Mouse (Mus musculus) WW6 (cell line): ENCODE results near the gene Cfap161.

ENCODE experiments used
- DNase-seq: peaks from one replicate; pipeline ENCODE4 v3.0.0-alpha.2; 2013; ENCODE audit warnings: low read depth, low spot score

Gene Cfap161

GRCm38 (mm10) chr7:83802509-83802908, 7.8 kb upstream of the Cfap161 start:
- no peak for DNase-seq

DNA sequence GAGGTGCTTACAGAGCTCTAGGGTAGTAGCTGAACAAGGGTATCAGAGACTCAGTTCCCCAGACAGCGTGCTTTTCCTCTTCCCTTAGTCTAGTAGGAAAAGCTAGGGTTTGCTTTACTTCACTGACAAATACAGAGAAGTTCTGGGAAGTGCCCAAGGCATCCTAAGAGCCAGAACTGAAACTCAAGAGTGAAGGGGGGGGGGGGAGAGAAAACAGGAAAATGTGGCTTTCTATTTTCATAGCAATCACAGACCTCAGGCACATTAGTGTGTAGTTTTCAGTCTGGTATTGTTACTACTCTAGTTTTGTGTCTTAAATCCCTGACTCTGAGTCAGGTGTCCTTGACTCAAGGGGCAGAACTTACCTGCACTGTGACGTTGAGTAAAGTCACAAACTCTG, 7.3 kb upstream of the Cfap161 start:
- no peak for DNase-seq

GRCm38 (mm10) chr7:83801483-83801875, 6.8 kb upstream of the Cfap161 start:
- DNase-seq = no peak

DNA sequence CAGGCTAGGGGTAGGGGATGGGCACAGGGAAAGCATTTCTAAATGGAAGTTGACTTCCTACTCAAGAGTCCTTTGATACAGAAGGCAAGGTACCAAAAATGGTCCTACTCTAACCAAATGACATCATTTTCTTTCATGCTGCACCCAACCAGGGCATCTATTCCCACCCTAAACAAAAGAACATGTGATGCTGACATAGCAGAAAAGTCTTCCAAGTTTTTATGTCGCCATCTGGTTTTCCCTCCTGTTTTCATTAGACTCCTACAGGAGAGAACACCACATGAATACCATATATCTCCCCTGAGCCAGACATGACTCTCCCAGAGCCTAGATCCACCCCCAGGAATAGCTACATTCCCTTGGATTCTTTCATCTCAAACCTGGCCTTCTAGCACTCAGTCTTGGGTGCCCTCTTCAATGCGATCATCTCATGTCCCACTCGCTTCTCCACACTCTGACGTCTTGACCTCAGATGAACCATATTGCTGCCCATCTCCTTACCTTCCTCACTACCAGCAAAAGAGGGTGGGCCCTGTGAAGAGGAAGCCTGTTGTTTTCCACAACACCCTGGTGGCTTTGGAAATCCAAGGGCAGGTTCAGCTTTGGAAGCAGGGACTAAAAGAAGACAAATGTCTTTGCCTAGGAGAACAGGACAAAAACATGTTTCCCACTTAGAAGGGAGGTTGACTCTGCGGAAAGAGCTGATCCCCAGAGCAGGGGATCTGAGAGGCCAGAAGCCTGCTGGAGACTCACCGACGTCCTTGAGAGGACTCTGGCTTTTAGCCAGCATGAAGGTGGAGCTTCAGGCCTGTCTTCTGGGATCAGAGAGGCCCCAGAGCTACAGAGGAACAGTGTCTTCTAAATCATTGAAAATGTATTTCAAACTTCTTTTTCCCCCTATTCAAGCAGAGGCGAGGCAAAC, 6.1 kb upstream of the Cfap161 start:
- DNase-seq = no peak

DNA sequence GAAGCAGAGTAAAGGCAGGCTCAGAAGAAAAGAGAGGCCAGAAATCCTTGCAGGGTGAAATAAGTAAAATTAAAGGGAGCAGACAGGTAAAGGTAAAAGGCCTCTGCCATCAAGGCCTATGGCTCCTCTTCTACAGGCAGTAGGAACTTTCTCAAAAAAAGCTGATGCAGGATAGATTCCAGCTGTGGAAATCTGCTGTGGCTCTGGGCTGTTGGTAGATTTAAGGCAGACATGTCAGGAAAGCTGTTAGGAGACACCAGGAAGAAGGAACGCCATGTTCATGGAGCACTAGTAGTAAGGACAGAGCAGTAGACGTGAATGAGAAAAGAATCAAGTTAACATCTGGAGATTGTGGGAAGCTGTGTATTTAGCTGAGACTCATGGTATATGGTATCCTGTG, 5.4 kb upstream of the Cfap161 start:
- DNase-seq = no peak

DNA sequence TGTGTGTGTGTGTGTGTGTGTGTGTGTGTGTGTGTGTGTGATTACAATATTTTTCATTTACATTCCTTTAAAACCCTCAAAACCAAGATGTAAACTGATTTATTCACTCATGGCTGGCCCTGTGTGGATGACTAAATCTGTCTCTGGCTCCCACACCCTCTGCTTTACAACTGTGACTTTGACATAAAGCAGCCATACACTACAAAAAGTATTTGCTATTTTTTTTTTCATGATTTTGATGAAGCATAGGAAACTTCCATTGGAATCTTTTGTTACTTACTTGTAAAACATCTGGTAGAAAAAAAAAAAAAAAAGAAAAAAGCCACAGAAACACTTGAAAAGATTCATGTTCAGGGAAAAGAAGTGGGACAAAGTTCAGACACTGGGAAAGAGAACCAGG, 3.3 kb upstream of the Cfap161 start:
- DNase-seq = no peak

DNA sequence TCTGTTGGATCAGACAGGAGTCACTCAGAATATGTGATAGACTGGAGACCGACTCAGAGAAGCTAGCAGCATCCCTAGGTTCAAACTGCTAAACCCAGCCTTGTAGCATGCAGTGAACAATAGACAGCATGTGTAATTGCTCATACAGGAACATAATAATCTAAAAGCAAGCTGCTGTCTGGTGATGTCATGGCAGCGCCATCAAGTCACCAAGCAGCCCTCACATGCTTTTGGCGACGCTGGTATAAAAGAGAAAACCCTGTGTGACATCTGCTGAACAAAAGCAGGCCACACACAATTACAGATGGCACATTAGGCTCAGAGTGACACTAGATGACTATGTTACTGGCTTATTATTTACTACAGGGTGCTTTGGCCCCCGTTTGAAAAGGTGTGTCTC, 1.5 kb upstream of the Cfap161 start:
- no peak for DNase-seq

DNA sequence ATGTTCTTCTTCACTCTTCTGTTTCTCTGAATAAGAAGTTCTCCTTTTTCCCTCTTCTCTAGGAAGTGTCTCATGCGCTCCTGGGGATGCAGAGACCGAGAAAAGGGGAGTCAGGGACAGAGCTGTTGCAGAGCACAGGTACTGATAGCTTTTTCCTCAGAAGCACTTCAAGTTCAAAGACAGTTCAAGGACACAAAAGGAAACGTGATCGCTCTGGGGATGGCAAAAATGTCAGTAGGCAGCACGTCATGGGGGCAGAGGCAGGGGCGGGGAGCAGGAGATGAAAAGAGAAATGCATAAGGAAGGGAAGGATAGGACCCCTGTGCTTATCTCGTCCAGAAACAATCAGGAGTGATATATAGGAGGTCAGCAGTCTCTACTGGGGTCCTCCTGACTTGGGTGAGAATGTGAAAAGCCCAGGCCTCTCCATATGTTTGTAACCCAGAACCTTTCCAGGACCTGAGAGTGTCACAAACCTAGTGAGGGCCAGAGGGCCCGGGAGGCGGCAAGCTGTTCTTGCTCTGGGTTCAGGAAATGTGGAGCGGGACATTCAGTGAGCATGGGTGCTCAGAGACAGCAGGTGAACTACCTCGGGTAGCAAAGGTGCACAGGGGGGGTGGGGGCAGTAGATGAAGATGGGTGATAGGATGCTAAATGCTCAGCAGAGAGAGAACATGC, 535 bp downstream of the Cfap161 start:
- no peak for DNase-seq

DNA sequence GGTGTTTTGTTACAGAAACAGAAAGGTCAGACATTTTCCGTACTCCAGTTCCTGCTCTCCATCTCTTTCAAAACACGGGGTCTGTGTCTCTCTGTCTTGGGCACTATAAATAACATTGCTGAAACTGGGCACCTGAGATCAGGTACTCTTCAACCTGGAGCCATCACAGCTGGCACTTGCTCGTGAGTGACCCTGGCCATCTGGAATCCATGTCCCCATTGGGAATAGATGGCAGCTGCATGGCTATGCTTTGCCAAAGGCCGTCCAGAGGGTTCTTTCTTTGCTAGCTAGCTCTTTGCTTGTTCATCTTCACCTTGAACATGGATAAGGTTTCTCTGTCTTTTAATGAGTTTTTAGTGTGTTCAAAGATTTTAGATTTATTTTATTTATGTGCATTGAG, 13.8 kb downstream of the Cfap161 start:
- no peak for DNase-seq

- DNase-seq = no peak
Observed at GRCm38 (mm10) chr7:83780026-83780425, 14.7 kb downstream of the Cfap161 start.

DNA sequence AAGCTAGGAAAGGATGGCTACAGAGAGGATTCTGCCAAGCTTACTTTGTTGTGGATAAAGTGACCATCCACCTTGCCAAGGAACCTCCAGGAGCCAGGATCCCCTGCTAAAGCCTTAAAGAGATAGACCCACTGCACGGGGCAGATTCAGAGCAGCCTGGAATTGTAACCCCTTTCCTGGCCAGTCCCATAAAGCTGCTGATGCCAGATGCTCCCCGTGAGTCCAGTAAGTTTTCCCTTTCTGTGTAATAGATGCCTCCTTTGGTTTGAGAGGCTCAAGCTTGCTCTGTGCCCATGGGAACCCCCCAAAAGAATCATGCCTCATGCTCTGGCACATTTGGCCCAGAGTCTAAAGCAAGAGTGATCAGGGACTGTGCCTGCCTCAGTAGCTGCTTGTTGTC, 15.7 kb downstream of the Cfap161 start:
- DNase-seq = no peak

GRCm38 (mm10) chr7:83778516-83778915, 16.2 kb downstream of the Cfap161 start:
- no peak for DNase-seq

- no peak for DNase-seq
Observed at GRCm38 (mm10) chr7:83774721-83775120, 20.0 kb downstream of the Cfap161 start.

DNA sequence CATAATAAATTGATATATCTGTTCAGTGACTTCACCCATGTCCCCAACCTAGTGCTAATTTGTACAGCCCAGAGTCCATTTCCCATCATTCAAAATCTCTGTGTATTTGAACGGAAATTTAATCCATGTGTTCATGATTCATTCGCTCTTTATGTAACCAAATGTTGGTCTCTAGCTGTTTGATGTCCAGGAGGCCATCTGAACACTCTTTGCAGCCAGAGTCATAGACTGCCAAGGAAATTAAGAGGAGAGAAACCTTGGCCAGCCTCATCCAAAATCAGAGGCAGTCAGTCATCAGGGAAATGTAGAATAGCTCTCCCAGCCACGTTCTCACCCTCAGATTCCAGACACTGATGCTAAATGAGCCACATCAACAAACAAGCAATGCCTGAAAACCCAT, 31.0 kb downstream of the Cfap161 start:
- no peak for DNase-seq

GRCm38 (mm10) chr7:83762336-83762735, 32.3 kb downstream of the Cfap161 start:
- no peak for DNase-seq

GRCm38 (mm10) chr7:83751055-83751454, 43.6 kb downstream of the Cfap161 start:
- DNase-seq = no peak

GRCm38 (mm10) chr7:83748405-83748804, 46.3 kb downstream of the Cfap161 start:
- DNase-seq = no peak

- no peak for DNase-seq
Observed at GRCm38 (mm10) chr7:83746107-83746687, 48.5 kb downstream of the Cfap161 start.

GRCm38 (mm10) chr7:83745413-83746106, 49.1 kb downstream of the Cfap161 start, which contains the start of gene Il16:
Gene Il16, minus strand, starts transcription at chr7:83745726.
- DNase-seq = no peak

- no peak for DNase-seq
Observed at GRCm38 (mm10) chr7:83745065-83745412, 49.6 kb downstream of the Cfap161 start.

GRCm38 (mm10) chr7:83744250-83744649, 50.4 kb downstream of the Cfap161 start:
- no peak for DNase-seq

DNA sequence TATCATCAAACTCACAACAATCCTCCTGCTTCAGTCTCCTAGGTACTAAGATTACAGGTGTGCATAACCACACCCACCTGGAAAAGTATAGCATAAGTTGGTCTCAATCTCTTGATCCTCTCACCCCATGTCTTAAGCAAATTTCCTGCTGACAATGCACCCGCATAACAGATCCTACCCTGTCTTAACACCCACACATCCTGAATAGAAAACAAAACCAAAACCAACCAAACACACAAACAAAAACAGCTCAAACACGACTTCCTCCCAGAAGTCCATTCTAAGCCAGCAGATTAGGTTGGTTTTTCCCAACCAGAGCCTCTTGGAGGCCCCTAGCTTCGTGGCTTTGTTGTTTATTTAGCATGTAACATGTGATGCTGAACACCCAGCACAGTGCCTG, 52.0 kb downstream of the Cfap161 start:
- DNase-seq = no peak
